Mouse (Mus musculus) olfactory bulb, adult 2 months (tissue): ENCODE data around the gene Plxnc1.

ENCODE experiments used
- CTCF ChIP-seq: fragments of 200-500 bp; IDR thresholded peaks from 2 replicates; pipeline ENCODE4 v1.5.1; 2012; ENCODE audit warnings: low read depth, mild to moderate bottlenecking, low read length, moderate library complexity; ENCODE audit not compliant: insufficient read depth
- POLR2A ChIP-seq: fragments of 200-500 bp; IDR thresholded peaks from 2 replicates; pipeline ENCODE4 v1.6.1; 2012; ENCODE audit warnings: mild to moderate bottlenecking, low read depth, low read length, moderate library complexity; ENCODE audit not compliant: insufficient read depth

DNA sequence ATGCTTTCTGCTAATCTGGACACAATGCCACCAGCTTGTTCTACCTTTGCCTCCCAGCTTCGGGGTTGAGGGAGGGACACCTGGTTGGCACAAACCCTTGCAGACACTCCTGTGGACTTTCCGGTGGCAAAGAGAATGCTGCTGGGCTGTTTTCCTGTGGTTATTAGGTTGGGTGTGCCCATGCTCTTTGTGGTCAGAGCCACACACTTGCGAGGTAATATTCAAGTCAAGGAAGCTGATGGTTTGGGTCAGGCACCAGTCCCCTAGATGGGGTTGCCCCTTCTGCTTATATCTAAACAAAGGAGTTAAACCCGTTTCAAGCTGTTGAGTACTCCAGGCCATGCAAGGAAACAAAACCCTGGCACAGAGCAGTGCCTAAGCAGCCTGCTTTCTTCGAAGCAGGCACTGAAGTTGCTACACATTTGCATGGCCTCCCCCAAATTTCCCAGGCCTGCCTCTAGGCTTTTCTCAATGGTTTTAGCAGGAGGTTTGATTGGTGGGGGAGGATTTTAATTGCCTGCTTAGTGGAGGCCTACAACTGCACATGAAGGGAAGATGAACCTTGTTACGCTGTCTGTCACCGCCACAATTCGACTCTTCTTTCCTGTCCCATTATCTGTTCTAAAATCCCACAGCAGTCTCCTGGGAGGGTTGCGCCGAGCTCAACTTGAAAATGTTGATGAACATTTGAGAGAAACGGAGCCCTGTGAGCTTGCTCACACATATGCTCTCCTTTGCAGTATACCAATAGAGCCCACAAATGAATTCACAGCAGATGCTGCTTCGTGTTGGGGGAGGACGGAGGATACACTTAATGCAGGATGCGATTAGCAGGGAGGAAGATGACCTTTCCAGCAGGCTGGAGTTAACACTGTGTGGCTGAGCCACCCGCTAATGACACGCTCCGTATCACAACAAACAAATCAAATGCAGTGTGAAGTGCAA lies 132.5 kb downstream of the Plxnc1 start:
- TF ChIP-seq CTCF: no peak
- TF ChIP-seq POLR2A: no peak
